Mouse (Mus musculus) mouse embryonic stem cell (cell line): Measurements from ENCODE around the gene Mettl5.
"Not testable (repeated sequence)": the region's sequence is repeated elsewhere in the genome, so short reads cannot be mapped to it uniquely, and the experiment has no call there.

Source experiments
- in situ Hi-C, 2 experiments: fragments of 300-500 bp; cut with MboI; formaldehyde crosslinking; loops; 1 replicate in 1 of 2; 3 replicates in 1 of 2; pipeline ENCODE4 v1.14.3; 2019 to 2020; ENCODE audit warnings: low sequenced_read_pairs in 2 of 2, low pct_unique_long_range_greater_than_20kb in 1 of 2, mixed read lengths in 1 of 2; ENCODE audit not compliant: unreplicated experiment in 1 of 2

Gene Mettl5

GRCm38 (mm10) chr2:69885451-69886305 lies at the start of gene Mettl5:
Gene Mettl5, minus strand, starts transcription at chr2:69885615.
- in situ Hi-C loops: no loop called here

- in situ Hi-C loops: no loop called here
Observed at GRCm38 (mm10) chr2:69924943-69925342, 39.5 kb upstream of the Mettl5 start.

GRCm38 (mm10) chr2:69917301-69917700 lies 31.9 kb upstream of the Mettl5 start:
- in situ Hi-C loops: no loop called here

- in situ Hi-C loops: no loop called here
Observed at GRCm38 (mm10) chr2:69912801-69913200, 27.4 kb upstream of the Mettl5 start.

- in situ Hi-C loops: not testable (repeated sequence)
Observed at GRCm38 (mm10) chr2:69907394-69907793, 22.0 kb upstream of the Mettl5 start.

GRCm38 (mm10) chr2:69903541-69903940 lies 18.1 kb upstream of the Mettl5 start:
- in situ Hi-C loops: no loop called here

GRCm38 (mm10) chr2:69897618-69898575 lies 12.5 kb upstream of the Mettl5 start:
- in situ Hi-C loops: no loop called here

- in situ Hi-C loops: no loop called here
Observed at GRCm38 (mm10) chr2:69897039-69897617, 11.7 kb upstream of the Mettl5 start, which contains the start of gene Ubr3. Gene Ubr3, plus strand, starts transcription at chr2:69897246.

GRCm38 (mm10) chr2:69896224-69896581 lies 10.8 kb upstream of the Mettl5 start:
- in situ Hi-C loops: no loop called here

- in situ Hi-C loops: no loop called here
Observed at GRCm38 (mm10) chr2:69895502-69896223, 10.2 kb upstream of the Mettl5 start.

- in situ Hi-C loops: no loop called here
Observed at GRCm38 (mm10) chr2:69893891-69894290, 8.5 kb upstream of the Mettl5 start.

GRCm38 (mm10) chr2:69893145-69893544 lies 7.7 kb upstream of the Mettl5 start:
- in situ Hi-C loops: no loop called here

- in situ Hi-C loops: no loop called here
Observed at GRCm38 (mm10) chr2:69890843-69891242, 5.4 kb upstream of the Mettl5 start.

- in situ Hi-C loops: no loop called here
Observed at GRCm38 (mm10) chr2:69888957-69889356, 3.5 kb upstream of the Mettl5 start.

GRCm38 (mm10) chr2:69885050-69885449 lies 365 bp downstream of the Mettl5 start:
- in situ Hi-C loops: no loop called here

- in situ Hi-C loops: no loop called here
Observed at GRCm38 (mm10) chr2:69884581-69884980, 834 bp downstream of the Mettl5 start.

GRCm38 (mm10) chr2:69883990-69884391 lies 1.4 kb downstream of the Mettl5 start:
- in situ Hi-C loops: no loop called here

GRCm38 (mm10) chr2:69862117-69862657 lies 23.2 kb downstream of the Mettl5 start:
- in situ Hi-C loops: no loop called here
